Mouse (Mus musculus): Measurements from ENCODE around the gene Armc7. TPM values are rescaled to one million over a fixed set of nuclear protein-coding genes. Genes with fewer than 3 reads are reported as not detected.
"Not testable (repeated sequence)": the region's sequence is repeated elsewhere in the genome, so short reads cannot be mapped to it uniquely, and the experiment has no call there.

The Armc7 gene
- total RNA-seq (2021) = 1 to 10 TPM; 3.1 to 4.3 TPM

GRCm38 (mm10) chr11:115475025-115475757, at the start of gene Armc7:
TSS of gene Armc7 (plus strand) at chr11:115475667.
- peak; percentile 97 for DNase-seq

- DNase-seq = no peak
Observed at GRCm38 (mm10) chr11:115425671-115426070, 49.8 kb upstream of the Armc7 start.

GRCm38 (mm10) chr11:115427482-115428331, 47.8 kb upstream of the Armc7 start:
- DNase-seq = peak; percentile 83

GRCm38 (mm10) chr11:115429307-115429706, 46.2 kb upstream of the Armc7 start:
- DNase-seq = no peak

GRCm38 (mm10) chr11:115430561-115430960, 44.9 kb upstream of the Armc7 start:
- DNase-seq = no peak

- no peak for DNase-seq
Observed at GRCm38 (mm10) chr11:115432814-115433213, 42.7 kb upstream of the Armc7 start.

GRCm38 (mm10) chr11:115433342-115433741, 42.1 kb upstream of the Armc7 start:
- DNase-seq = no peak

- peak; percentile 51 for DNase-seq
Observed at GRCm38 (mm10) chr11:115435596-115436337, 39.7 kb upstream of the Armc7 start.

- DNase-seq = no peak
Observed at GRCm38 (mm10) chr11:115437571-115438122, 37.8 kb upstream of the Armc7 start.

GRCm38 (mm10) chr11:115439326-115439725, 36.1 kb upstream of the Armc7 start:
- DNase-seq = no peak

GRCm38 (mm10) chr11:115439906-115440595, 35.4 kb upstream of the Armc7 start, which contains the start of gene Trim80:
TSS of gene Trim80 (plus strand) at chr11:115440545.
- no peak for DNase-seq

- DNase-seq = no peak
Observed at GRCm38 (mm10) chr11:115441417-115441816, 34.0 kb upstream of the Armc7 start.

GRCm38 (mm10) chr11:115446906-115447305, 28.6 kb upstream of the Armc7 start:
- peak; percentile 66 for DNase-seq

- DNase-seq = peak; percentile 33
Observed at GRCm38 (mm10) chr11:115447321-115447885, 28.1 kb upstream of the Armc7 start.

- no peak for DNase-seq
Observed at GRCm38 (mm10) chr11:115448075-115448474, 27.4 kb upstream of the Armc7 start.

- DNase-seq = no peak
Observed at GRCm38 (mm10) chr11:115448998-115449397, 26.5 kb upstream of the Armc7 start.

- no peak for DNase-seq
Observed at GRCm38 (mm10) chr11:115450176-115450575, 25.3 kb upstream of the Armc7 start.

GRCm38 (mm10) chr11:115451781-115452241, 23.7 kb upstream of the Armc7 start:
- DNase-seq = no peak

GRCm38 (mm10) chr11:115452281-115452860, 23.1 kb upstream of the Armc7 start:
- no peak for DNase-seq

GRCm38 (mm10) chr11:115453306-115453705, 22.2 kb upstream of the Armc7 start:
- DNase-seq = no peak

GRCm38 (mm10) chr11:115454822-115455221, 20.6 kb upstream of the Armc7 start:
- not testable (repeated sequence) for DNase-seq
